Mouse (Mus musculus) bone marrow, adult 2 months (tissue): Measurements from ENCODE around the gene Plcg1. TPM values are rescaled to one million over a fixed set of nuclear protein-coding genes. Genes with fewer than 3 reads are reported as not detected.

ENCODE experiments used
- H3K27ac ChIP-seq: fragments of 200-500 bp; 2 replicates; pipeline ENCODE4 v1.5.1; 2012; ENCODE audit warnings: low read depth, mild to moderate bottlenecking, control low read depth, inconsistent platforms, low read length; ENCODE audit not compliant: control insufficient read depth, poor library complexity, insufficient read depth
- H3K4me1 ChIP-seq: fragments of 200-500 bp; 2 replicates; pipeline ENCODE4 v1.6.1; 2011; ENCODE audit warnings: low read length; ENCODE audit not compliant: control insufficient read depth, insufficient read depth
- H3K4me3 ChIP-seq: fragments of 200-500 bp; replicated peaks from 2 replicates; pipeline ENCODE3; 2011; ENCODE audit warnings: mild to moderate bottlenecking, low read depth, low read length, control low read depth; ENCODE audit not compliant: control insufficient read depth
- CTCF ChIP-seq: fragments of 200-500 bp; IDR thresholded peaks from 2 replicates; pipeline ENCODE4 v1.5.1; 2011; ENCODE audit warnings: low read length, control low read depth; ENCODE audit not compliant: control insufficient read depth, insufficient read depth
- POLR2A ChIP-seq: fragments of 200-500 bp; IDR thresholded peaks from 2 replicates; pipeline ENCODE4 v1.6.1; 2011; ENCODE audit warnings: low read depth, mild to moderate bottlenecking, control low read depth, low read length, borderline replicate concordance; ENCODE audit not compliant: control insufficient read depth
- WGBS: fragments of 180-500 bp; shearing (Covaris S2); methylation state at CpG from one replicate; pipeline ENCODE4 v1.1.7; 2018; 5-methylcytosine and 5-hydroxymethylcytosine counted together
- polyA plus RNA-seq: library from polyadenylated mRNA; stranded (reverse); fragments of >200 nt; gene quantifications from 2 replicates; pipeline ENCODE4 v1.2.4, GENCODE M21; 2011; ENCODE audit warnings: low replicate concordance; ENCODE audit not compliant: missing spikeins, insufficient read depth, insufficient read length

Gene Plcg1
- polyA plus RNA-seq, 1 experiment = 21.0 TPM

- Histone ChIP-seq H3K4me1 (no peaks in the 10 kb centered on the region), H3K27ac (no peak overlapping the region), H3K4me3 (no peak overlapping the region)
- 76% methylated on average over 1 of the region's 1 CpGs for WGBS
- TF ChIP-seq CTCF (no peak), POLR2A (no peak)
These were observed 79.7 kb downstream of the Plcg1 start for GRCm38 (mm10) chr2:160810802-160811201.

Other genes starting within 250 kb of the Plcg1 start
- gene Top1, start 85.4 kb upstream of the Plcg1 start, polyA plus RNA-seq = 53.1 and 54.4 TPM in 2 replicates
- 2.9 and 3.5 TPM in 2 replicates for gene Zhx3, start 141.7 kb downstream of the Plcg1 start, polyA plus RNA-seq
- 1.9 TPM in 1 of 2 replicates, not detected in the other for gene Lpin3, start 149.4 kb downstream of the Plcg1 start, polyA plus RNA-seq
- gene Emilin3, start 181.0 kb downstream of the Plcg1 start, polyA plus RNA-seq = 0.57 TPM in 1 of 2 replicates, not detected in the other